Mouse (Mus musculus) cerebellum, adult 2 months (tissue): Measurements from ENCODE around the gene Kcmf1.

Source experiments
- CTCF ChIP-seq: fragments of 200-500 bp; IDR thresholded peaks from 2 replicates; pipeline ENCODE4 v1.5.1; 2011; ENCODE audit warnings: low read depth, mild to moderate bottlenecking, control low read depth, low read length, moderate library complexity, borderline replicate concordance; ENCODE audit not compliant: insufficient read depth
- POLR2A ChIP-seq: fragments of 200-500 bp; IDR thresholded peaks from 2 replicates; pipeline ENCODE4 v1.6.1; 2011; ENCODE audit warnings: low read length, control low read depth, borderline replicate concordance; ENCODE audit not compliant: insufficient read depth

DNA sequence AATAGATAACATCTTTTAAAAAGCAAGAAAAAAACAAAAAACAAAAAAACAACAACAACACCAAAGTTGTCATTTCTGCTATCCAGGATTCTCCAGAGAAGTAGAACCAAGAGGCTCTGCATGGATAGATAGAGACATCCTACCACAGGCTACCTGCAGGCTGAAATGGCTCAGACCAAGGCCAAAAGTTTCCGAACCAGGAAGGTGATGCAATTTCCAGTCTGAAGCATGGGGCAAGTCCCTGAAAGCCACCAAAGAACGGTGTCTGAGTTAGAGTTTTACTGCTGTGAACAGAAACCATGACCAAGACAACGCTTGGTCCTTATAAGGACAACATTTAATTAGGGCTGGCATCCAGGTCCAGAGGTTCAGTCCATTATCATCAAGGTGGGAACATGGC is 48.6 kb upstream of the Kcmf1 start:
- TF ChIP-seq CTCF (no peak), POLR2A (no peak)
